Mouse (Mus musculus): ENCODE measurements around the gene Gm37240.

GRCm38 (mm10) chr3:84851801-84852200, 1035.5 kb downstream of the Gm37240 start:
- TF ChIP-seq POLR2A (IDR thresholded peaks at IDR 0.05; ENCODE audit: borderline replicate concordance, low read depth, low read length) (no peak), CTCF (IDR thresholded peaks at IDR 0.05; ENCODE audit: low read depth, low read length) (no peak)

All from bone marrow macrophage, adult 2 months (primary cell).